Mouse (Mus musculus): ENCODE results near the gene Recql5. TPM values are rescaled to one million over a fixed set of nuclear protein-coding genes. Genes with fewer than 3 reads are reported as not detected.

Recql5 gene
- polyA plus RNA-seq, 1 experiment from 2014 or later = 20.2 TPM

GRCm38 (mm10) chr11:115950719-115951118 is 17.4 kb upstream of the Recql5 start:
- Histone ChIP-seq H3K36me3 (ENCODE audit: control insufficient read depth, insufficient read depth, low read length) (peaks cover 52% of the 10 kb centered on the region), H3K9me3 (ENCODE audit: control insufficient read depth, low read depth, low read length) (no peaks in the 10 kb centered on the region), H3K27ac (ENCODE audit: low read length) (no peak overlapping the region), H3K4me2 (replicated peaks; ENCODE audit: low read depth, low read length) (no peak overlapping the region), H3K4me1 (ENCODE audit: control insufficient read depth, insufficient read depth, low read length) (peaks cover 4% of the 10 kb centered on the region; the same call in 1 of the 2 replicates), H3K4me3 (ENCODE audit: low read depth, low read length) (no peak overlapping the region), H3K9ac (replicated peaks; ENCODE audit: low read depth, low read length) (no peak overlapping the region), H3K27me3 (ENCODE audit: control insufficient read depth, insufficient read depth, low read length) (no peaks in the 10 kb centered on the region)
- ATAC-seq (ENCODE audit: insufficient number of reproducible peaks, insufficient read depth, low FRiP score, low read depth) = no peak
- 89% methylated on average over 2 of the region's 2 CpGs for WGBS

- Histone ChIP-seq H3K4me2 (replicated peaks; ENCODE audit: low read depth, low read length) (no peak overlapping the region), H3K27ac (ENCODE audit: low read length) (no peak overlapping the region), H3K36me3 (ENCODE audit: control insufficient read depth, insufficient read depth, low read length) (peaks cover 41% of the 10 kb centered on the region), H3K9me3 (ENCODE audit: control insufficient read depth, low read depth, low read length) (no peaks in the 10 kb centered on the region), H3K4me1 (ENCODE audit: control insufficient read depth, insufficient read depth, low read length) (no peaks in the 10 kb centered on the region), H3K9ac (replicated peaks; ENCODE audit: low read depth, low read length) (no peak overlapping the region), H3K27me3 (ENCODE audit: control insufficient read depth, insufficient read depth, low read length) (no peaks in the 10 kb centered on the region), H3K4me3 (ENCODE audit: low read depth, low read length) (no peak overlapping the region)
- ATAC-seq (ENCODE audit: insufficient number of reproducible peaks, insufficient read depth, low FRiP score, low read depth) = no peak
- WGBS = 93% methylated on average over 9 of the region's 9 CpGs
Observed at GRCm38 (mm10) chr11:115948316-115948715, 15.0 kb upstream of the Recql5 start.

- Histone ChIP-seq H3K4me3 (ENCODE audit: low read depth, low read length) (no peak overlapping the region), H3K27ac (ENCODE audit: low read length) (no peak overlapping the region), H3K4me1 (ENCODE audit: control insufficient read depth, insufficient read depth, low read length) (no peaks in the 10 kb centered on the region), H3K36me3 (ENCODE audit: control insufficient read depth, insufficient read depth, low read length) (peaks cover 40% of the 10 kb centered on the region), H3K9ac (replicated peaks; ENCODE audit: low read depth, low read length) (no peak overlapping the region), H3K9me3 (ENCODE audit: control insufficient read depth, low read depth, low read length) (no peaks in the 10 kb centered on the region), H3K27me3 (ENCODE audit: control insufficient read depth, insufficient read depth, low read length) (no peaks in the 10 kb centered on the region), H3K4me2 (replicated peaks; ENCODE audit: low read depth, low read length) (no peak overlapping the region)
- WGBS = 80% methylated on average over 9 of the region's 9 CpGs
- no peak for ATAC-seq (ENCODE audit: insufficient number of reproducible peaks, insufficient read depth, low FRiP score, low read depth)
Observed at GRCm38 (mm10) chr11:115946221-115946828, 13.0 kb upstream of the Recql5 start.

DNA sequence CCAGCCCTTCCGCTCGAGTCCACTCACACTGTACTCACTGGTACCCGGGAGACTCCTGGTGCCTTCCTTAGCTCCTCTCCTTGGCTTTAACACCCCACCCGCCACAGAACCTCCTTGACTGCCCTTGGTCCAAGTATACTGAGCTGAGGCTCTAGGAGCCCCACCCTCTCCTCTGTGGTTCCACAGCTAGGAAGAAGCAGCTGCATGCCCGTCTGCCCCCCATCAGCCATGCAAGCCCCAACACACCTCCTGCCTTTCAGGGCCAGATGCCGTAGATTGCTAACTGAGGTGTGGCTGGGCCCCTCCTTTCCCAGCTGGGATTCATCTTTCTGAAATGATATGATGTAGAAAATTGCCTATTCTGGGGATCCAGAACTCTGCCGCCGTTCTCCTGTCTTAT is 12.0 kb upstream of the Recql5 start:
- WGBS = 83% methylated on average over 8 of the region's 8 CpGs
- H3K27me3 ChIP-seq (ENCODE audit: control insufficient read depth, insufficient read depth, low read length) = no peaks in the 10 kb centered on the region
- no peaks in the 10 kb centered on the region for H3K9me3 ChIP-seq (ENCODE audit: control insufficient read depth, low read depth, low read length)
- H3K4me3 ChIP-seq (ENCODE audit: low read depth, low read length) = no peak overlapping the region
- H3K4me1 ChIP-seq (ENCODE audit: control insufficient read depth, insufficient read depth, low read length) = no peaks in the 10 kb centered on the region
- H3K4me2 ChIP-seq (replicated peaks; ENCODE audit: low read depth, low read length) = no peak overlapping the region
- peaks cover 40% of the 10 kb centered on the region for H3K36me3 ChIP-seq (ENCODE audit: control insufficient read depth, insufficient read depth, low read length)
- H3K9ac ChIP-seq (replicated peaks; ENCODE audit: low read depth, low read length) = no peak overlapping the region
- H3K27ac ChIP-seq (ENCODE audit: low read length) = no peak overlapping the region
- no peak for ATAC-seq (ENCODE audit: insufficient number of reproducible peaks, insufficient read depth, low FRiP score, low read depth)

- H3K36me3 ChIP-seq (ENCODE audit: control insufficient read depth, insufficient read depth, low read length) = peaks cover 64% of the 10 kb centered on the region
- no peak overlapping the region for H3K9ac ChIP-seq (replicated peaks; ENCODE audit: low read depth, low read length)
- no peaks in the 10 kb centered on the region for H3K4me1 ChIP-seq (ENCODE audit: control insufficient read depth, insufficient read depth, low read length)
- no peak overlapping the region for H3K27ac ChIP-seq (ENCODE audit: low read length)
- H3K9me3 ChIP-seq (ENCODE audit: control insufficient read depth, low read depth, low read length) = no peaks in the 10 kb centered on the region
- no peak overlapping the region for H3K4me2 ChIP-seq (replicated peaks; ENCODE audit: low read depth, low read length)
- ATAC-seq (ENCODE audit: insufficient number of reproducible peaks, insufficient read depth, low FRiP score, low read depth) = no peak
- WGBS = 73% methylated on average over 7 of the region's 7 CpGs
- H3K4me3 ChIP-seq (ENCODE audit: low read depth, low read length) = no peak overlapping the region
- no peaks in the 10 kb centered on the region for H3K27me3 ChIP-seq (ENCODE audit: control insufficient read depth, insufficient read depth, low read length)
Observed at GRCm38 (mm10) chr11:115941980-115942379, 8.7 kb upstream of the Recql5 start.

GRCm38 (mm10) chr11:115939690-115940329 is 6.5 kb upstream of the Recql5 start:
- Histone ChIP-seq H3K27me3 (ENCODE audit: control insufficient read depth, insufficient read depth, low read length) (no peaks in the 10 kb centered on the region), H3K4me1 (ENCODE audit: control insufficient read depth, insufficient read depth, low read length) (no peaks in the 10 kb centered on the region), H3K4me2 (replicated peaks; ENCODE audit: low read depth, low read length) (no peak overlapping the region), H3K36me3 (ENCODE audit: control insufficient read depth, insufficient read depth, low read length) (peaks cover 61% of the 10 kb centered on the region), H3K4me3 (ENCODE audit: low read depth, low read length) (no peak overlapping the region), H3K27ac (ENCODE audit: low read length) (no peak overlapping the region), H3K9me3 (ENCODE audit: control insufficient read depth, low read depth, low read length) (no peaks in the 10 kb centered on the region), H3K9ac (replicated peaks; ENCODE audit: low read depth, low read length) (no peak overlapping the region)
- ATAC-seq (ENCODE audit: insufficient number of reproducible peaks, insufficient read depth, low FRiP score, low read depth) = no peak
- whole genome bisulfite sequencing = 34% methylated on average over 6 of the region's 6 CpGs

- Histone ChIP-seq H3K4me1 (ENCODE audit: control insufficient read depth, insufficient read depth, low read length) (peaks cover 15% of the 10 kb centered on the region; the same call in 1 of the 2 replicates), H3K27me3 (ENCODE audit: control insufficient read depth, insufficient read depth, low read length) (no peaks in the 10 kb centered on the region), H3K9me3 (ENCODE audit: control insufficient read depth, low read depth, low read length) (no peaks in the 10 kb centered on the region), H3K36me3 (ENCODE audit: control insufficient read depth, insufficient read depth, low read length) (peaks cover 22% of the 10 kb centered on the region; the same call in 1 of the 2 replicates), H3K4me2 (replicated peaks; ENCODE audit: low read depth, low read length) (peak overlapping the region; percentile 73), H3K9ac (replicated peaks; ENCODE audit: low read depth, low read length) (peak overlapping the region; percentile 72), H3K4me3 (ENCODE audit: low read depth, low read length) (peak overlapping the region; percentile 88), H3K27ac (ENCODE audit: low read length) (no peak overlapping the region)
- WGBS = under 1% methylated on average over 16 of the region's 16 CpGs
- no peak for ATAC-seq (ENCODE audit: insufficient number of reproducible peaks, insufficient read depth, low FRiP score, low read depth)
Observed at GRCm38 (mm10) chr11:115933747-115934110, 452 bp upstream of the Recql5 start.

DNA sequence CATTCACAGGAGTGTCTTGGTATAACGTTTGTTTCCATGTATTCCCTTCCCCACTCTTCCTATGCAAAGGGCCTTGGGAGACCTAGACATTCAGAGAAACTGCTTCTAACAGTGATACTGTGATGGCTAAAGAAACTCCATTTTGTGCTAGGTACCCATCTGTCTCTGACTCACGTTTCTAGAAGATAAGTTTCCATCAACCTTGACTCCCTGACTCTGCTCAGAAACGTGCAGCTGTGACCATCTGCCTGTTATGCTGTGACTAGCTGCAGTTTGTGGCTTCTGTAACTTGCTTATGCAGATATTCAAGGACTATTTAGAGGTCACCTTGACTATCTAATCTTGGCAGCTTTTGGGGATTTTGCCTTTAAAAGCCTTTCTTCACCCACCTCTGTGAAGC is 2.0 kb downstream of the Recql5 start:
- no peaks in the 10 kb centered on the region for H3K27me3 ChIP-seq (ENCODE audit: control insufficient read depth, insufficient read depth, low read length)
- H3K9me3 ChIP-seq (ENCODE audit: control insufficient read depth, low read depth, low read length) = no peaks in the 10 kb centered on the region
- no peak overlapping the region for H3K9ac ChIP-seq (replicated peaks; ENCODE audit: low read depth, low read length)
- H3K27ac ChIP-seq (ENCODE audit: low read length) = no peak overlapping the region
- WGBS = 64% methylated on average over 3 of the region's 3 CpGs
- H3K4me2 ChIP-seq (replicated peaks; ENCODE audit: low read depth, low read length) = no peak overlapping the region
- ATAC-seq (ENCODE audit: insufficient number of reproducible peaks, insufficient read depth, low FRiP score, low read depth) = no peak
- peaks cover 18% of the 10 kb centered on the region for H3K36me3 ChIP-seq (ENCODE audit: control insufficient read depth, insufficient read depth, low read length)
- H3K4me3 ChIP-seq (ENCODE audit: low read depth, low read length) = no peak overlapping the region
- peaks cover 15% of the 10 kb centered on the region; the same call in 1 of the 2 replicates for H3K4me1 ChIP-seq (ENCODE audit: control insufficient read depth, insufficient read depth, low read length)

All from stomach, embryonic 14.5 days (tissue).